Mouse (Mus musculus): Measurements from ENCODE around the gene Slc35f3.

Gene Slc35f3

GRCm38 (mm10) chr8:126327786-126328185 is 29.4 kb downstream of the Slc35f3 start:
- in situ Hi-C loops (cut with MboI, MseI): no loop called here

DNA sequence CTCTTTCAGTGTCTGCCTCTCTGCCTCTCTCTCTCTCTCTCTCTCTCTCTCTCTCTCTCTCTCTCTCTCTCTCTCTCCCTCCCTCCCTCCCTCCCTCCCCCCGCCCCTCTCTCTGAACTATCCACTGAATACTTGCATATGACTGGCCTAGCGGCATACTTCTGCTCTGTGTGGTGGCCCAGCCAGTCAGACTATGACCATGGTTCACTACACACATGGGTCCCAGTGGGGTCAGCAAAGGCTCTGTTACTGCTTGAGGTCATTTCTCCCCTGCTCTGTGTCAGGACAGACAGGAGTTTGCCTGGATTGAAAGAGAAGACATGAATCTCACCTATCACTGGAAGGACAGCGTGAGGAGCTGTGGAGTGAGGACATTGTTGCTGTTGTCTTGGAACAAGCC is 40.5 kb downstream of the Slc35f3 start:
- in situ Hi-C loops (cut with MboI, MseI): no loop called here

DNA sequence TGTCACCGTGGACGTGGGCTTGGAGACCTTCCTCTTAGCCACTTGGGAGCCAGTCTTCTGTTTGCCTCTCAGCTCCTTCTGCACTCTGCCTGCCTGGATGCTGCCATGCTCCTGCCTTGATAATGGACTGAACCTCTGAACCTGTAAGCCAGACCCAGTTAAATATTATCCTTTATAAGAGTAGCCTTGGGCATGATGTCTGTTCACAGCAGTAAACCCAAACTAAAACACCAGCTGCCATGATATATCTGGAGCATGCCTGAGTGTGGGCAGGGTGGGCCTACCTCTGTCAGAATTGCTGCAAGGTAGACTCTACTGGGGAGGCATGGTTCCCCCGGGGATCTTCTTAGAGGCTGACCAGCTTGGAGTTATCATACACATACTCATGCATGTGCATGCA is 41.0 kb downstream of the Slc35f3 start:
- in situ Hi-C loops (cut with MboI, MseI): no loop called here

GRCm38 (mm10) chr8:126341200-126341599 is 42.8 kb downstream of the Slc35f3 start:
- in situ Hi-C loops (cut with MboI, MseI): loop anchor here (5.0 kb wide), 1 partner anchor 104 kb away; no protein-coding TSS in a partner anchor

DNA sequence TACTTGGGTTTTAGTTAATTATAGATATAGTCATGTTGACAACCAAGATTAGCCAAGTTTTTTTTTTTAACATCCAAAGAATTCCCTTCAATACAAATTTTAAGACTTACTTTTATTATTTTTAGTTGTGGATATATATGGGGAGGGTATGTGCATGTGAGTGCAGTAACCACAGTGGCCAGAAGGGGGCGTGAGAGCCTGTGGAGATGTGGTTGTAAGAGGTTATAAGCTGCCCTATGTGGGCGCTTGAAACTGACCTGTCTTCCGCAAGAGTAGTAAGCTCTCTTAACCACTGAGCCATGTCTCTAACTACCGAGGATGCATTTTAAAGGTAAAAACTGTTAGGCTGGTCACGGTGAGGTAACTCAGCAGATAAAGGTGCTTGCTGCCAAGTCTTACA is 45.1 kb downstream of the Slc35f3 start:
- in situ Hi-C loops (cut with MboI, MseI): loop anchor here (5.0 kb wide), 1 partner anchor 106 kb away; no protein-coding TSS in a partner anchor

- in situ Hi-C loops (cut with MboI, MseI): no loop called here
Measured at GRCm38 (mm10) chr8:126345100-126345499, 46.7 kb downstream of the Slc35f3 start.

DNA sequence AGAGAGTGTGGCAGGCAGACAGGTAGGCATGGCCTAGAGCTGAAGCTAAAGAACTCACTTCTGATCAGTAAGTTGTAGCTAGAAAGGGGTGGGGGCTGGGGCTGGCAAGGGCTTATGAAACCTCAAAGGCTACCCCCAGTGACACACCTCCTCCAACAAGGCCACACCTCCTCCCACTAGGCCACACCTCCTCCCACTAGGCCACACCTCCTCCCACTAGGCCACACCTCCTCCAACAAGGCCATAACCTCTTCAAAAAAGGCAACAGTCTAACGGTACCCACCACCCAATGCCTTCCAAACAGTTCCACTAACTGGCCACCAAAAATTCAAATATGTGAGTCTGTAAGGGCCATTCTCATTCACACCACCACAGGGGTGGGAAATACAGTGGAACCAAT is 54.9 kb downstream of the Slc35f3 start:
- in situ Hi-C loops (cut with MboI, MseI): no loop called here

DNA sequence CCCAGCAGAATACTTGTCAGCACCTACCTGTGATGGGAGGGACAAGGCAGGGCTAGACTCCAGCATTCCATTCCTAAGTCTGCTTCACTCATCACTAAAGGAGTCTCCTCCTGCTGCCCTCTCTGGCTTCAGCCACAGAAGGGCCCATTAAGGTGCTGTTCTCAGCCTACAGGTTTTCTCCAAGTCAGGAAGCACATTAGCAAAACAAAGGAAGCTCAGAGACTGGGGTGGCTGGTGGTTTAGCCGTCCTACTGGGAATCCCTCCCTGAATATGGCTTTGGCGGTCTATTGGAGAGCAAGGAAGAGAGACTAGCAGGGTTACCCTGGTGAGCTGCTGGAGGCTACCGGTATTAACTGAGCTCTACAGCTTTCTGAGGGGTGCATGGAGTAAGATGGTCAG is 59.6 kb downstream of the Slc35f3 start:
- in situ Hi-C loops (cut with MboI, MseI): no loop called here

GRCm38 (mm10) chr8:126359296-126359695 is 60.9 kb downstream of the Slc35f3 start:
- in situ Hi-C loops (cut with MboI, MseI): no loop called here

DNA sequence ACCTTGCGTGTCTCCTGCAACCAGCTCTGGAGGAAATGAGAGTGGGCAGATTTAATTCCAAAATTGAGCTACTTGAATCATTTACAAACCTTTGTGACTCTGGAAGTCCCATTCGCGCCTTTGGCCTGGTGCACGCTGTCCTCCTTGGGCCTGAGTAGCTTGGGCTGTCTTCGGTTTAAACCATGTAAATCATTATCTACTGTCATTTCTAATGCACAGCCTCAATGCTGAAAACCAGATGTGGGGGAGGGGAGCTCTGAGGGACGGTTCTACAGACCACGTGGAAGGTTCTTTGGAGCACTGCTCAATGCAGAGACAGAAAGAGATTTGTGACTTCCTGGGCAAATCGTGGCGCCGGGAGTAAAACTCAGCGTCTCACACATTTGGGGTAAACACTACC is 61.7 kb downstream of the Slc35f3 start:
- in situ Hi-C loops (cut with MboI, MseI): no loop called here

- in situ Hi-C loops (cut with MboI, MseI): no loop called here
Measured at GRCm38 (mm10) chr8:126360701-126361100, 62.3 kb downstream of the Slc35f3 start.

DNA sequence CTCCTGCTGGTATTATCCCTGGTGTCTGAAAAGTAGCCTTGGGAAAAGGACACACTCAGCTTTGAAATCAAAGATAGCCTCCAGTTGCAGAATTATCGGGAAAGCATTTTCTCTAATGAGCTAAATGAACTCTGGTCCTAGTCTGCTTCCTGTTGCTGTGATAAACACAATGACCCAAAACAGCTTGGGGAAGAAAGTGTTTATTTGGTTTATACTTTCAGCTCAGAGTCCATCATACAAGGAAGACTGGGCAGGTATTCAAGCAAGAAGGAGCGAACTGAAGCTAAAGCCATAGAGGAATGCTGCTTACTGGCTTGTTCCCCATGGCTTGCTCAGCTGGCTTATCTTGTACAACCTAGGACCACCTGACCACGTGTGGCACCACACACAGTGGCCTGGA is 67.9 kb downstream of the Slc35f3 start:
- in situ Hi-C loops (cut with MboI, MseI): no loop called here

DNA sequence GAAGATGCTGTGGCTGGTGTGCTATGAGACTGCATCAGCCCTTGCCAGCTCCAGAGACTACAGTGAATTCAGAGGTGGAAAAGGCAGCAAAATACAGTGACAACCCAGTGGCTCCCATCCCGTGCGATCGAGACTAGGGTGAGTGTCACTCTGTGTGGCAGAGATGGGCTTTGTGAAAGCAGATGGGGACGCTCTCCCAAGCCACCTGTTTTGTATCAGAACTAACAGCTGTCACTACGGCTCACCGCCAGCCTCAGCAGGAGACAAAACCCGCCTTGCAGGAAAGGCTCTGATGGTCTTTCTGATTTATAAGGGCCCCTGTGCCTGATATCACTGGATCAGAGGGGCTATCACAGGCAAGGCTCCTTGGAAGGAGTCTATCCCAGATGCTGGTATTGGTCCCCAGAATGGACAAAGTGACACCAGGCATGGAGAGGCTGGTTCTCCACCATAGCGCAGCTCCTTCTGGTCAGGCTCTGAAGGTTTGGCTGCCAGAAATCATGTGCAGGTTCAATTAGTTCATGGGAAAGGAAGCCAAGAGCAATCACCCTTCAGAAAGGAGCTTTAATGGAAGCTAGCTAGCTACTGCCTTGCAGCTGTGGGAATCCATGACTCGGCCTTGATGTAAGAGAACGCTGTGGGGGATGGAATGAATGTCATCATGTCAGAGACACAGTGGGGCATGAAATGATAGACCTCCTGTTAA is 70.1 kb downstream of the Slc35f3 start:
- in situ Hi-C loops (cut with MboI, MseI): no loop called here

DNA sequence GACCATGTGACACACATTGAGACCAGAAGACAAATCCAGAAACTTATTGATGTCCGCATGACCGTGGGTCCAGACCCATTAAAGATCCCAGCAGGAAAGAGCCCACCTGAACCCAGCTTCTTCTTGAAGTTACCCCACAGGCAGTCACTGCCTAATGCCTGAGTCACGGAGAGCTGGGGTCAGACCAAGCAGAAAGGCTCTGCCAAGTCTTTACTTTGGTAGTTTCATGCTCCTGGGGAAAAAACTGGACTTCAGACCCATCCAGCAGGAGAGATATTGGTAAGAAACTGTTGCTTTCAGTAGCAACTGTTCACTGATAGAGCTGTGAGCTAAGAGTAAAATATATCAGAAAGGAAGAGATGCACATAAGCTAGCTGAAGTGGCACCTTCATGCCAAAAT is 73.5 kb downstream of the Slc35f3 start:
- in situ Hi-C loops (cut with MboI, MseI): no loop called here

GRCm38 (mm10) chr8:126379580-126379979 is 81.2 kb downstream of the Slc35f3 start:
- in situ Hi-C loops (cut with MboI, MseI): loop anchor here (5.0 kb wide), 1 partner anchor 67 kb away; no protein-coding TSS in a partner anchor

GRCm38 (mm10) chr8:126380141-126380540 is 81.8 kb downstream of the Slc35f3 start:
- in situ Hi-C loops (cut with MboI, MseI): no loop called here

DNA sequence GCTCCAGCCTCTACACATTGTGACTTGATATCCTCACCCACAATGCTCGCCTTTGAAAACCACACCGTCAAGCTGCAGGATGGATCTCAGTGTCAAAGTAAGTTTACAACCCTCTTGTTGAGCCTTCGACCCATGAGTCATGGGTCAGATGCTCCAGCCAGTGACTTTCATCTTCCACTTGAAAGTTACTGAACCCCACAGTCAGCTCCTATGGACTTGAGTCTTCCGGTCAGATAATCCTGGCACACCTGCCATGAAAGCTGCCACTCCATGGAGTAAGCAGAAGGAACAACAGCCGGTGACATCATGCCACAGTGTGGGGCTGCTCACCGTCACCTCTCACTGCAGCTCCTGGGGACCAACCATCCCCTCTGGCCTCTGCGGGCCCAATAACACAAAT is 82.9 kb downstream of the Slc35f3 start:
- in situ Hi-C loops (cut with MboI, MseI): no loop called here

DNA sequence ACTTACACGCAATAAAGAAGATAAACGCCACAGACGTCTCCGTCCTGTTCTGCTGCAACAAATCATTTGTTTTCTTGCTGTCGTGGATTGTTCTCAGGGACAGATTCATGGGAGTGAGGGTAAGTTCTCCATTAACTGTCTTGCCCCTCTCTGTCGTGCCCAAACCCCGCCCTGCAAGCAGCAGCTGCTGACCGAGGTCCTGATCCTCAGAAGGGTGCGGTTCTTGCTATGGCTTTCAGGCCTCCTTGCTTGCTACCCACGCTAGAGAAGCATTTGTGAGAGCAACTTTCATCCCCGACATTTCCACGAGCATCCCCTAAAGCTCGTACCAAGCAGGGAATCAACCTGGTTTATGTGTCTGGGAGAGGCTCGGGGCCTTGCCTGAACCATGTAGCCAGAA is 83.9 kb downstream of the Slc35f3 start:
- in situ Hi-C loops (cut with MboI, MseI): no loop called here

- in situ Hi-C loops (cut with MboI, MseI): no loop called here
Measured at GRCm38 (mm10) chr8:126382749-126383148, 84.4 kb downstream of the Slc35f3 start.

- in situ Hi-C loops (cut with MboI, MseI): no loop called here
Measured at GRCm38 (mm10) chr8:126387566-126387965, 89.2 kb downstream of the Slc35f3 start.

DNA sequence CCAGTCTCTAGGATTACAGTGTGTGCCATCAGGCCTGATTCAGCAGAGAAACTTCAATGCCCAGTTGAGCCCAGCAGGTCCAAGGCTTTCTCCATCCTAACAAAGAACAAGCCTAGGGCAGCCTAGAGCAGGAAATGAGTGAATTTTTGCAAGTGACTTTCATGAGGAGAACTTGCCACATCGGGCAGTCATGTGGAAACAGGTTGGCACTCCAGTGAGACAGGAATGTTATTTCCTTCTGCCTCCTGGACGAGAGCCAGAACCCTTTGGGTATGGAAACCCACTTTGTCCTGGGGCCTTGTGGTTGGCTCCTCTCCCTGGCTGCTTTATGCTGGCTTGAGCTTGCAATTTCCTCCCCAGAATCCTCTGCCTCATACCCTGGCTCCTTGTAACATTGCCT is 93.2 kb downstream of the Slc35f3 start:
- in situ Hi-C loops (cut with MboI, MseI): no loop called here

DNA sequence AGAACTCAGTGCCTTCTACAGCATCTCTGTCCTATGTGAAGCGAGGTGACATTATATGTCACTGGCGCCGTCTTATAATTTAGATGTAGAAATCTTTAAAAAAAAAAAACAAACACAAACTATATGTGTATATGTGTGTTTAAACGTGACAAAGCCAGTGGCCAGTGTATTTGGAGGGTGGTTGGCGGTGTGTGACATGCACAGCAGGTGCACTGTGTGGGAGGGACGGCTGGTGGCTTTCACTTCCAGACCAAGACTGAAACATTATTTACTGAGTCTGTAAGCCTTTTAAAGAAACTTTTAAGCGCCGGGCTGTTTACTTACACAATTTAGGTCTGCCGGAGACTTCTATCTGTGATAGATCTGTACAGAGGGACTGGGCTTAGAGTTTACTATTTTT is 97.0 kb downstream of the Slc35f3 start:
- in situ Hi-C loops (cut with MboI, MseI): no loop called here

DNA sequence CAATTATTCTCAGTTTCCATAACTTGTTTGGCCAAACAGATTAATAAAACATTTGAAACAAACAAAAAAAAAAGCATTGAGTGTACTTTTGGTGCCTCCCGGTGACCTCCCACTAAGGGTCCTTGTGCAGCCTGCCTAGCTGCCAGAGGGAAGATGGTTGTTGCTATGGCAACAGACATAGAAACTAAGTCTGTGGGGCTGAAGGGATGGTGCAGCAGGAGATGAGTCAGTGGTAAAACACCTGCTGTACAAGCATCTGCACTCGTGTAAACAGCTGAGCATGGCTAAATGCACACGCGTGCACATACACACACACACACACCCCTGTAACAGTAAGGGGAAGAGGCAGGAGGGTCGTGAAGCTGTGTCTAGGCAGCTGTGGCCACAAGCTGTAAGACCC is 97.6 kb downstream of the Slc35f3 start:
- in situ Hi-C loops (cut with MboI, MseI): no loop called here

DNA sequence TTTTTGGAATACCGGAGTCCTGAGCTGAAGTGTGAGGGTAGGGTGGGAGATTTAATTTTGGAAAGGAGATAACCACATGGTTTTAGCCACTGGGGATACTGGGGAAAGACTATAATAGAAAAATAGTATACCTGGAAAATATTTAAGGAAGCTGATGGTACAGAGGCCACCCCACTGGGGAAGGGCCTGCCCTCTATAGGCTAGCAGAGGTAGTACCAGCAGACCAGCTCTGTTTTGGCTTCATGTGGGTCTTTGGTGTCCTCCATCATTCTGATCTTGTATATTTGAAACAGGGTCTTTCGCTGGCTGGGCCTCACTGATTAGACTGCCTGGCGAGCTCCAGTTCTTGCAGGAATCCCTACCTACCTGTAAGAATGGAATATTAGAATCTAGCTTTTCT is 100.0 kb downstream of the Slc35f3 start:
- in situ Hi-C loops (cut with MboI, MseI): no loop called here
